Mouse (Mus musculus) heart, postnatal 0 days (tissue): ENCODE measurements around the gene Aplp2.

Experiments
- CTCF ChIP-seq: IDR thresholded peaks from 2 replicates; pipeline ENCODE4 v1.5.1; 2016; ENCODE audit warnings: antibody characterized with exemption, control low read depth, low read depth
- EP300 ChIP-seq: IDR thresholded peaks from 2 replicates; pipeline ENCODE4 v1.6.1; 2016; ENCODE audit warnings: antibody characterized with exemption, low read depth

- no peak for TF ChIP-seq CTCF
- no peak for TF ChIP-seq EP300
Measured at GRCm38 (mm10) chr9:31254697-31255004, 43.0 kb upstream of the Aplp2 start.
